Mouse (Mus musculus): ENCODE results near the gene Tyw5. TPM values are rescaled to one million over a fixed set of nuclear protein-coding genes. Genes with fewer than 3 reads are reported as not detected.

The Tyw5 gene
- 3.0 and 4.5 TPM in 2 replicates for polyA plus RNA-seq (2012; rRNA removed)

DNA sequence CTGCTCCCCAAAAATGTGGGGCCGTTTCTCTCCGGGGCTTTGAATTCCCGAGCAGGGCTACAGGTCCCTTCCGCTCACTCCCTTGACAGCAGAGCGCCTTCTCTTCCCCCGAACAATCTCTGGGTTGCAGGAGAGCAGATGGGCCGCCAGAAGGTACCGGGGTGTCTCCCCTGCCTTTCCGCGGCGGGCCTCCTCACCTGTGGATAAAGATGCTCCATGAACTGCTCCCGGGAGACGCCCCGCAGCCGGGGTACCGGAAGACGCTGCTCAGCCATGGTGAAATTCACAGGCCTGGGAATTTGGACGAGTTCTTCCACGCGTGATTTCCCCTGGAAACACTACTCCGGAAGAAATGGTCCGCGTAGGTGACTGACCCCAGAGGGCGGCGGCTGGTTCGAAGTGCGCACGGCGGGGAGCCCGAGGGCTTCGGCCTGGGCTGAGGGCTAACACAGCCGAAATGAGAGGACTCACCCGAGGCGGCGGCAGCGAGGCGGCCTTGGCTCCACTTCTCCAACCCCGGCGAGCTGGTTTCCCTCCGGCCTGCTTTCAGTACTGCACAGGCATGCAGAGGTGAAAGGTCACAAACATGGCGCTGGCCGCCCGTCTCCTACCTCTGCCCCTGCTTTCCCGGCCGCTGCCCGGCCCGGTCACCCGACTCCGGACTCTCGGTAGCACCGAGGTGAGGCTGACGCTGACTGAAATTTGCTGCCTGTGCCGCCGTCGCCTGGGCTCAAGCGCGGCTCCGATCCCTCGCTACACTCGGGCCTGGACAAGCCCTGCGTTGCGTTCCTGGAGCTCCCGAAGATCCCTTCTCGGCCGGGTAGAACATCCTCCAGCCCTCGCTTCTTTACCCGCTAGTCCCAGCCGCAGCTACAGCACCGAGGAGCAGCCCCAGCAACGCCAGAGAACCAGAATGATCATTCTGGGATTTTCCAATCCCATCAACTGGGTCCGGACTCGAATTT lies at the start of gene Tyw5, which contains the start of gene Maip1:
Tyw5 (minus strand) TSS at position 915 of the 965 bp plus-strand sequence.
Maip1 (plus strand) TSS at position 142 of the 965 bp plus-strand sequence.
- Histone ChIP-seq H3K4me1 (ENCODE audit: control insufficient read depth, insufficient read depth, low read length) (peaks cover 9% of the 10 kb centered on the region), H3K4me3 (replicated peaks; ENCODE audit: extremely low read depth, low read depth, low read length) (peak within 1 kb of the TSS; percentile 98)
- DNase-seq, result peak; percentile 88
- WGBS, result under 1% methylated on average over 72 of the region's 72 CpGs
- TF ChIP-seq POLR2A (IDR thresholded peaks at IDR 0.05; ENCODE audit: borderline replicate concordance, extremely low read depth, low read depth, low read length), result peak; percentile 58; the same call in 1 of the 2 replicates
- no peak for TF ChIP-seq CTCF (IDR thresholded peaks at IDR 0.05; ENCODE audit: insufficient read depth, low read length)

DNA sequence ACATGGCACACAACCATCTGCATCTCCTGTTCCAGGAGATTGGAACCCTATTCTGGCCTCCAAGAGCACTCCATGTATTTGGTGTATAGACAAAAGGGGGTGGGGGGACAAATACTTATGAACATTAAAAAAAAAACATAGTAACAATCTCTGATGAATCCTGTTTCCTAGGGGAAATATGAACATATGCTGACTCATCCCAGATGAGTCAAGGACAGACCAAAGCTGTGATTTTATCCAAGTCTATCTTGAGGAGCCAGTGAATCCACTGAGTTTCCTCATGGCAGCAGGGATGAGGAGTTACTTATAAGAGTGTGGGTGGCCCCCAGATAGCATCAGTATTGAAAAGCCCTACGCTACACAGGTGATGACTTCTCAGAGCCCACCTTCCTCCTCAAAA lies 43.3 kb upstream of the Tyw5 start:
- no peak for DNase-seq
- H3K4me1 ChIP-seq (ENCODE audit: control insufficient read depth, insufficient read depth, low read length), result no peaks in the 10 kb centered on the region
- 98% methylated on average over 1 of the region's 1 CpGs for WGBS
- TF ChIP-seq CTCF (IDR thresholded peaks at IDR 0.05; ENCODE audit: insufficient read depth, low read length) (no peak), POLR2A (IDR thresholded peaks at IDR 0.05; ENCODE audit: borderline replicate concordance, extremely low read depth, low read depth, low read length) (no peak)
- H3K4me3 ChIP-seq (replicated peaks; ENCODE audit: extremely low read depth, low read depth, low read length), result no peak overlapping the region

DNA sequence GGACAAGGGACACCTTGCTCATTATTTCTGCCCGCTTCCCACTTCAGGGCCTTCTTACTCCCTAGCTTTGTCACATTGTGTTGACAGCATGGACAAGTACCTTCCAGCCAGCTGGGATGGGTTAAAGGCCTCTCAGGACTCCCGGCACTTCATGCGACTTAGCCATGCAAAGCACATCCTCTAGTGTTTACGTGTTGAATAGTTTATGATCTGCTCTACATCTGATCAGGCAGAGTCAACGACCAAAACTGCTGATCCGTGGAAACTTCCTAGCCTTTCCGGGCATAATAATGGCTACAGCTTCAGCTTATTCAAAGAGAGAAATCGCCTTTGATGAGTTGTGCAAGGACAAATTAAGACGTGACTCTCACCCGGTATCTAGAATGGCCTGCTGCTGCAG lies 38.8 kb upstream of the Tyw5 start:
- 68% methylated on average over 10 of the region's 10 CpGs for WGBS
- Histone ChIP-seq H3K4me3 (replicated peaks; ENCODE audit: extremely low read depth, low read depth, low read length) (no peak overlapping the region), H3K4me1 (ENCODE audit: control insufficient read depth, insufficient read depth, low read length) (no peaks in the 10 kb centered on the region)
- TF ChIP-seq POLR2A (IDR thresholded peaks at IDR 0.05; ENCODE audit: borderline replicate concordance, extremely low read depth, low read depth, low read length), result no peak
- no peak for TF ChIP-seq CTCF (IDR thresholded peaks at IDR 0.05; ENCODE audit: insufficient read depth, low read length)
- DNase-seq, result no peak

DNA sequence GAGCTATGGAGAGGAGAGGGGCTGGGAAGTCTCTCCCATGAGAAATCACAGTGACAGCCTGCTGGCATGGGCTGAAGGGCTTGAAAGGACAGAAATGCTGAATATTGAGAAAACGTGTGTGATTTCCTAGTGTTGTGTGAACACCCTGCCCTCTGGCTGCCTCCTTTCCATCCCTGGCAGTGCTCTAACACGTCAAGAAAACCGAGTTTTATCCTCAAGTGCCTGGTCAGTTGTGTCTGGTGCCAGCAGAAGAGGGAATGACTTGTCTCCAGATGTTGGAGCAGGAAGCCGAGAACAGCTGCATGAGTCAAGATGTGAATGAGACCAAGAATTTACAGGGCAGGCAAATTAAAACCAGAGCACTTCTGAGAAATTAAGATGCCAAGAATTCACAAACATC lies 33.9 kb upstream of the Tyw5 start:
- WGBS, result 43% methylated on average over 4 of the region's 4 CpGs
- H3K4me3 ChIP-seq (replicated peaks; ENCODE audit: extremely low read depth, low read depth, low read length), result no peak overlapping the region
- no peak for DNase-seq
- H3K4me1 ChIP-seq (ENCODE audit: control insufficient read depth, insufficient read depth, low read length), result peaks cover 2% of the 10 kb centered on the region; the same call in 1 of the 2 replicates
- no peak for TF ChIP-seq CTCF (IDR thresholded peaks at IDR 0.05; ENCODE audit: insufficient read depth, low read length)
- no peak for TF ChIP-seq POLR2A (IDR thresholded peaks at IDR 0.05; ENCODE audit: borderline replicate concordance, extremely low read depth, low read depth, low read length)

DNA sequence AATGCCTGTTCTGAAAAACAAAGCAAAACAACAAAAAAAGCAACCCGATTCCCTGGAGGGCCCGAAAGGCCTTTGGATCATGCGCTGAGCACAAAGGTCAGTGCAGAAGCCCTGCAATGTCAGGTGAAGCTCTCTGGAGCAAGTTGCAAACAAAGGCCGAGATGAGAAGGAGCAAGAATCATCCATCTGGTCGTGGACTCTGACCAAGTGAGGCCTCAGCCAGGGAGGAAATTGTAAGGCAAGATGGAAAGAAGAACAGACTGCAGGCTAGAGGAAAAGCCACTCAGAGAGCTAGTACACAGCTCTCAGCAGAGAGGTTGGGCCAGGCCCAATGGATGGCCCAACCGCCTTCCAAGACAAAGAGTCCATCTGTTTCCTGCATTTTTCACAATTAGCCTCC lies 32.1 kb upstream of the Tyw5 start:
- Histone ChIP-seq H3K4me1 (ENCODE audit: control insufficient read depth, insufficient read depth, low read length) (peaks cover 2% of the 10 kb centered on the region; the same call in 1 of the 2 replicates), H3K4me3 (replicated peaks; ENCODE audit: extremely low read depth, low read depth, low read length) (no peak overlapping the region)
- no peak for DNase-seq
- WGBS, result 73% methylated on average over 6 of the region's 6 CpGs
- no peak for TF ChIP-seq CTCF (IDR thresholded peaks at IDR 0.05; ENCODE audit: insufficient read depth, low read length)
- TF ChIP-seq POLR2A (IDR thresholded peaks at IDR 0.05; ENCODE audit: borderline replicate concordance, extremely low read depth, low read depth, low read length), result no peak

DNA sequence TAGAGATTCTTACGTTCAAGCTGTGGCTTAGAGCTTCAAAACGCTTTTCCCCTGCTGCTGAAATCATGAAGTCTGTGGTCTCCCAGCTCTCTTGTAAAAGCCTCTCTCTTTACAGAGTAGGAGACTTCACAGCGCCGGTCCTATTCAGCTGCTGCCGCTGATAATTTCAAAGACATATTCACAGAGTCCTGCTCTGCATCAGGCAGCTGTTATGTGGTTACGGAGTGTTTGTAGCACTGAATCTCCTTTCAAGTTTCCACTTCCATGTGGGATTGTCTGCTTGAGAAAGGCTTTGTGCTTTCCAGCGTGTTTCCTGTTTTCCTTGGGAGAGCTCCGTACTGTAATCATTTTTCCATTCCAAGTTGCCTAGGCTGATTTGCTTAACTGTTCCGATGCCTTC lies 30.1 kb upstream of the Tyw5 start:
- Histone ChIP-seq H3K4me1 (ENCODE audit: control insufficient read depth, insufficient read depth, low read length) (peaks cover 2% of the 10 kb centered on the region; the same call in 1 of the 2 replicates), H3K4me3 (replicated peaks; ENCODE audit: extremely low read depth, low read depth, low read length) (peak overlapping the region; percentile 52)
- peak; percentile 3 for DNase-seq
- 18% methylated on average over 9 of the region's 9 CpGs for WGBS
- TF ChIP-seq POLR2A (IDR thresholded peaks at IDR 0.05; ENCODE audit: borderline replicate concordance, extremely low read depth, low read depth, low read length) (no peak), CTCF (IDR thresholded peaks at IDR 0.05; ENCODE audit: insufficient read depth, low read length) (no peak)

DNA sequence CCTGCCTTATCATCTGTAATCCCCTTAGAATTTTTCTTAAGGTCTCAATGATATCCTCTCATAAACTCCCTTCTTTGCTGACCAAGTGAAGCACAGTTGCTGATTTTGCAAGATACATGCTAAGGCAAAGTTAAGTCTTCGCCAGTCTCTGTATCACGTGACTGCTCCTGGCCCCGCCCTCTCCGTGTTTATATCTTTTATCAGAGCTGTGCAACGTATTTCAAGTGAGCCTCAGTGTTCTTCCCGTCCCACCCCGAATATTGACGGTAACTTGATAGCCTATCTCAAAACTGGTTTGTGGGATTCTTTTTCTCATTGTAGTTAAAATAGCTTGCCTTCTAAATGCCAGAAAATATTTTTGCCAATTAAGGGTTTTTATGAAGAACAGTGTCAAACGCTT lies 29.5 kb upstream of the Tyw5 start:
- TF ChIP-seq CTCF (IDR thresholded peaks at IDR 0.05; ENCODE audit: insufficient read depth, low read length) (no peak), POLR2A (IDR thresholded peaks at IDR 0.05; ENCODE audit: borderline replicate concordance, extremely low read depth, low read depth, low read length) (no peak)
- DNase-seq, result peak; percentile 37
- Histone ChIP-seq H3K4me1 (ENCODE audit: control insufficient read depth, insufficient read depth, low read length) (peaks cover 2% of the 10 kb centered on the region; the same call in 1 of the 2 replicates), H3K4me3 (replicated peaks; ENCODE audit: extremely low read depth, low read depth, low read length) (peak overlapping the region; percentile 35)
- 17% methylated on average over 9 of the region's 9 CpGs for WGBS

DNA sequence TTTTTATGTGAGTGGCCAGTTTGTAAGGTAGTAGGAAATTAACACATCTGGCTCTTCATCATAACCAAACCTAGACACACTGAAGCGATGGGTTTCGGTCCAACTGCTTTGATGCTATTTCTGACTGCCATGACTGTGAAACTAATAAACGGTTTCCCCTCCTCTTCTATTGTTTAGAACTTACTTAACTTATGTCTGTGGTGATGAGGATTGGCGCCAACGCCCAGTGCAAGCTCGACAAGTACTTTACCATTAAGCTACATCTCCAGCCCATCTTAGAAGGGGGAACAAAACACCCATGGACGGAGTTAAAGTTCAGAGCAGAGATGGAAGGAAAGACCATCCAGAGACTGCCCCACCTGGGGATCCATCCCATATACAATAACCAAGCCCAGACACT lies 26.2 kb upstream of the Tyw5 start:
- Histone ChIP-seq H3K4me1 (ENCODE audit: control insufficient read depth, insufficient read depth, low read length) (peaks cover 2% of the 10 kb centered on the region; the same call in 1 of the 2 replicates), H3K4me3 (replicated peaks; ENCODE audit: extremely low read depth, low read depth, low read length) (no peak overlapping the region)
- no peak for DNase-seq
- 80% methylated on average over 7 of the region's 7 CpGs for WGBS
- TF ChIP-seq POLR2A (IDR thresholded peaks at IDR 0.05; ENCODE audit: borderline replicate concordance, extremely low read depth, low read depth, low read length) (no peak), CTCF (IDR thresholded peaks at IDR 0.05; ENCODE audit: insufficient read depth, low read length) (no peak)

DNA sequence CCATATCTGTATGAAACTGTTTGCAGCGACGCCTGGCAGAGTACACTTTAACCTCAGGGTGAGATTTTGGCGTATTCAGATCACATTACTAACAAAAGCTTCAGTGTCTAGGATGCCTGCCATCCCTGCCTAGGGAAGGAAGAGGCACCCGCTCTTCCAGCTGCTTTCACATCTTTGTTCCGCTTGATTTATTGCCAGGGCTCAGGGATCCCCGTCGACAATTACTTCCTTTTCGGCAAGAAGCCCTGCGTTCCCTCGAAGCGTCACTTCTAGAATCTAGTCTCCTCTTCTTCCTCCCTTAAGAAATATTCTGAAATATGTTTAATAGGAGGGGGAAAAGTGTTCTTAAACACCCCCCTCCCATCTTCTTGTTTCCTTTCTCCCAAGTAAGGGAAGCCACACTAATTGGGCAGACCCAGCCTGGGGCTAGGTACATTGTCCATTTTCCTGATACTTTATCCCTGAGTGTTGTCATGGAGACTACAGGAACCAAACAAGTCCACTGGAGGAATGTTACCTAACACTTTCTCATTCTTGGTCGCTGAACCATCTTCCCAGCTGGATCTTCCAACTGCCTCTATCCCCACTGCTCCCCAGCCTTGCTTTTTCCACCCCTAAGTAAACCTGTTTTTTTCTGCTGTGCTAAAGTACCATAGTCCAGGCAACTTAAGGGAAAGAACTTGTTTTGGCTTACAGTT lies 23.0 kb upstream of the Tyw5 start:
- H3K4me1 ChIP-seq (ENCODE audit: control insufficient read depth, insufficient read depth, low read length), result no peaks in the 10 kb centered on the region; the same call in 1 of the 2 replicates
- no peak for TF ChIP-seq CTCF (IDR thresholded peaks at IDR 0.05; ENCODE audit: insufficient read depth, low read length)
- no peak for TF ChIP-seq POLR2A (IDR thresholded peaks at IDR 0.05; ENCODE audit: borderline replicate concordance, extremely low read depth, low read depth, low read length)
- no peak for DNase-seq
- 15% methylated on average over 12 of the region's 12 CpGs for WGBS
- no peak overlapping the region for H3K4me3 ChIP-seq (replicated peaks; ENCODE audit: extremely low read depth, low read depth, low read length)

All from lung, adult 2 months (tissue).